Mouse (Mus musculus) embryonic facial prominence, embryonic 10.5 days (tissue): Measurements from ENCODE around the gene Oxsm. TPM values are rescaled to one million over a fixed set of nuclear protein-coding genes. Genes with fewer than 3 reads are reported as not detected.

Experiments
- DNase-seq: peaks from one replicate; pipeline ENCODE4 v3.0.0-alpha.2; 2017; ENCODE audit warnings: low spot score
- H3K27ac ChIP-seq: fragments of 300-500 bp; sonication (generic); replicated peaks from 2 replicates; pipeline ENCODE4 v1.5.1; 2016; ENCODE audit warnings: mild to moderate bottlenecking
- H3K27me3 ChIP-seq: fragments of 300-500 bp; sonication (generic); replicated peaks from 2 replicates; pipeline ENCODE4 v1.6.1; 2016; ENCODE audit warnings: low read depth, mild to moderate bottlenecking; ENCODE audit not compliant: poor library complexity, severe bottlenecking
- H3K36me3 ChIP-seq: fragments of 300-500 bp; sonication (generic); replicated peaks from 2 replicates; pipeline ENCODE4 v1.6.1; 2016; ENCODE audit warnings: mild to moderate bottlenecking, moderate library complexity
- H3K4me1 ChIP-seq: fragments of 300-500 bp; sonication (generic); 2 replicates; pipeline ENCODE4 v1.6.1; 2016
- H3K4me3 ChIP-seq: fragments of 300-500 bp; sonication (generic); 2 replicates; pipeline ENCODE4 v1.5.1; 2016; ENCODE audit warnings: mild to moderate bottlenecking, moderate library complexity
- H3K9me3 ChIP-seq: fragments of 300-500 bp; sonication (generic); 2 replicates; pipeline ENCODE4 v1.6.1; 2016; ENCODE audit warnings: mild to moderate bottlenecking
- WGBS: fragments of 180-500 bp; shearing (Covaris S2); methylation state at CpG from one replicate; pipeline ENCODE4 v1.1.7; 2016; 5-methylcytosine and 5-hydroxymethylcytosine counted together
- polyA plus RNA-seq: library from polyadenylated mRNA; unstranded; fragments of >200 nt; fragmentation: Nextera tagmentation; extraction: Ambion mirVana; gene quantifications from 2 replicates; pipeline ENCODE4 v1.2.1, GENCODE M21; 2016

The Oxsm gene
- polyA plus RNA-seq = 1.5 and 1.8 TPM in 2 replicates

- peak; percentile 92 for DNase-seq
- no peaks in the 10 kb centered on the region for H3K36me3 ChIP-seq
- H3K9me3 ChIP-seq = no peaks in the 10 kb centered on the region
- peaks cover 10% of the 10 kb centered on the region for H3K4me1 ChIP-seq
- under 1% methylated on average over 65 of the region's 65 CpGs for WGBS
- no peaks in the 10 kb centered on the region for H3K27me3 ChIP-seq
- H3K4me3 ChIP-seq = peak within 1 kb of the TSS; percentile 76
- peak within 1 kb of the TSS; percentile 98 for H3K27ac ChIP-seq
These were observed at the start of gene Oxsm, which contains the start of gene Ngly1 for GRCm38 (mm10) chr14:16249171-16249874. Gene Oxsm (minus strand): TSS chr14:16249808. Gene Ngly1 (plus strand): TSS chr14:16249280.

GRCm38 (mm10) chr14:16296816-16297468 lies 47.3 kb upstream of the Oxsm start:
- H3K4me3 ChIP-seq = no peak overlapping the region
- no peak overlapping the region for H3K27ac ChIP-seq
- no peaks in the 10 kb centered on the region for H3K4me1 ChIP-seq
- no peaks in the 10 kb centered on the region for H3K27me3 ChIP-seq
- no peaks in the 10 kb centered on the region for H3K9me3 ChIP-seq
- H3K36me3 ChIP-seq = no peaks in the 10 kb centered on the region
- no peak for DNase-seq
- 73% methylated on average over 2 of the region's 2 CpGs for WGBS

GRCm38 (mm10) chr14:16293921-16294320 lies 44.3 kb upstream of the Oxsm start:
- Histone ChIP-seq H3K36me3 (no peaks in the 10 kb centered on the region; the same call in 1 of the 2 replicates), H3K27me3 (no peaks in the 10 kb centered on the region), H3K27ac (no peak overlapping the region), H3K4me3 (no peak overlapping the region), H3K4me1 (no peaks in the 10 kb centered on the region), H3K9me3 (no peaks in the 10 kb centered on the region)
- DNase-seq = no peak
- 75% methylated on average over 1 of the region's 1 CpGs for WGBS

- DNase-seq = no peak
- Histone ChIP-seq H3K4me1 (no peaks in the 10 kb centered on the region), H3K27ac (no peak overlapping the region), H3K9me3 (no peaks in the 10 kb centered on the region), H3K4me3 (no peak overlapping the region), H3K27me3 (no peaks in the 10 kb centered on the region), H3K36me3 (no peaks in the 10 kb centered on the region; the same call in 1 of the 2 replicates)
These were observed 43.4 kb upstream of the Oxsm start for GRCm38 (mm10) chr14:16293015-16293414.

- 61% methylated on average over 1 of the region's 1 CpGs for WGBS
- no peak overlapping the region for H3K4me3 ChIP-seq
These were observed 42.8 kb upstream of the Oxsm start for GRCm38 (mm10) chr14:16292371-16292770.

GRCm38 (mm10) chr14:16283966-16284365 lies 34.4 kb upstream of the Oxsm start:
- H3K27ac ChIP-seq = no peak overlapping the region
- H3K27me3 ChIP-seq = no peaks in the 10 kb centered on the region
- no peaks in the 10 kb centered on the region for H3K36me3 ChIP-seq
- H3K4me3 ChIP-seq = no peak overlapping the region
- no peak for DNase-seq
- WGBS = 83% methylated on average over 4 of the region's 4 CpGs
- no peaks in the 10 kb centered on the region for H3K9me3 ChIP-seq
- no peaks in the 10 kb centered on the region for H3K4me1 ChIP-seq

More at GRCm38 (mm10) chr14:16292371-16292770, 42.8 kb upstream of the Oxsm start:
- DNase-seq = no peak
- Histone ChIP-seq H3K4me1 (no peaks in the 10 kb centered on the region), H3K9me3 (no peaks in the 10 kb centered on the region), H3K27ac (no peak overlapping the region), H3K36me3 (no peaks in the 10 kb centered on the region; the same call in 1 of the 2 replicates), H3K27me3 (no peaks in the 10 kb centered on the region)

- Histone ChIP-seq H3K4me3 (no peak overlapping the region), H3K27me3 (no peaks in the 10 kb centered on the region), H3K9me3 (no peaks in the 10 kb centered on the region), H3K36me3 (no peaks in the 10 kb centered on the region), H3K27ac (no peak overlapping the region), H3K4me1 (no peaks in the 10 kb centered on the region)
- 81% methylated on average over 4 of the region's 4 CpGs for WGBS
- DNase-seq = no peak
These were observed 29.6 kb upstream of the Oxsm start for GRCm38 (mm10) chr14:16279196-16279595.

GRCm38 (mm10) chr14:16273677-16274076 lies 24.1 kb upstream of the Oxsm start:
- no peak overlapping the region for H3K27ac ChIP-seq
- no peak for DNase-seq
- no peaks in the 10 kb centered on the region for H3K27me3 ChIP-seq
- WGBS = 90% methylated on average over 3 of the region's 3 CpGs
- no peaks in the 10 kb centered on the region for H3K36me3 ChIP-seq
- no peaks in the 10 kb centered on the region for H3K9me3 ChIP-seq
- H3K4me3 ChIP-seq = no peak overlapping the region
- no peaks in the 10 kb centered on the region for H3K4me1 ChIP-seq

GRCm38 (mm10) chr14:16269776-16270175 lies 20.2 kb upstream of the Oxsm start:
- Histone ChIP-seq H3K27me3 (no peaks in the 10 kb centered on the region), H3K9me3 (no peaks in the 10 kb centered on the region), H3K4me3 (no peak overlapping the region), H3K36me3 (no peaks in the 10 kb centered on the region), H3K27ac (no peak overlapping the region), H3K4me1 (no peaks in the 10 kb centered on the region)
- 85% methylated on average over 2 of the region's 2 CpGs for WGBS
- no peak for DNase-seq

GRCm38 (mm10) chr14:16267028-16267427 lies 17.4 kb upstream of the Oxsm start:
- no peaks in the 10 kb centered on the region for H3K27me3 ChIP-seq
- no peak overlapping the region for H3K4me3 ChIP-seq
- no peaks in the 10 kb centered on the region for H3K9me3 ChIP-seq
- no peak for DNase-seq
- H3K27ac ChIP-seq = no peak overlapping the region
- no peaks in the 10 kb centered on the region for H3K4me1 ChIP-seq
- WGBS = 91% methylated on average over 5 of the region's 5 CpGs
- no peaks in the 10 kb centered on the region; the same call in 1 of the 2 replicates for H3K36me3 ChIP-seq

GRCm38 (mm10) chr14:16261869-16262268 lies 12.3 kb upstream of the Oxsm start:
- Histone ChIP-seq H3K4me3 (no peak overlapping the region), H3K27ac (no peak overlapping the region), H3K36me3 (peaks cover 4% of the 10 kb centered on the region; the same call in 1 of the 2 replicates), H3K27me3 (no peaks in the 10 kb centered on the region), H3K4me1 (no peaks in the 10 kb centered on the region), H3K9me3 (no peaks in the 10 kb centered on the region)
- 88% methylated on average over 3 of the region's 3 CpGs for WGBS
- DNase-seq = no peak

- no peaks in the 10 kb centered on the region for H3K4me1 ChIP-seq
- peaks cover 7% of the 10 kb centered on the region; the same call in 1 of the 2 replicates for H3K36me3 ChIP-seq
- 84% methylated on average over 6 of the region's 6 CpGs for WGBS
- H3K27me3 ChIP-seq = no peaks in the 10 kb centered on the region
- DNase-seq = no peak
- H3K4me3 ChIP-seq = no peak overlapping the region
- no peak overlapping the region for H3K27ac ChIP-seq
- no peaks in the 10 kb centered on the region for H3K9me3 ChIP-seq
These were observed 10.9 kb upstream of the Oxsm start for GRCm38 (mm10) chr14:16260541-16260940.

GRCm38 (mm10) chr14:16256209-16256608 lies 6.6 kb upstream of the Oxsm start:
- WGBS = 76% methylated on average over 2 of the region's 2 CpGs
- no peaks in the 10 kb centered on the region for H3K27me3 ChIP-seq
- H3K36me3 ChIP-seq = peaks cover 16% of the 10 kb centered on the region; the same call in 1 of the 2 replicates
- no peak overlapping the region for H3K27ac ChIP-seq
- H3K4me3 ChIP-seq = no peak overlapping the region
- no peak for DNase-seq
- no peaks in the 10 kb centered on the region for H3K9me3 ChIP-seq
- no peaks in the 10 kb centered on the region for H3K4me1 ChIP-seq
